Comparison of ENCODE assay signal across 27 mouse cellular contexts in genomic region chr6:12478359-12478758, GRCm38 (mm10).
A peak's percentile ranks its signal among the peaks of the same experiment; 100 is the strongest.
DNase-seq lines count a peak whose midpoint lies in the region; ATAC-seq and TF ChIP-seq lines count a peak whose summit lies in the region.
"Had no signal": no experiment of that assay in that cellular context is flagged by ENCODE, and none has a peak within 500 bp of the region (broad histone marks: within the 10 kb centered on the region; RNA-seq: fewer than 3 reads in every experiment).

No protein-coding gene starts in this region.

- H3K4me1 ChIP-seq in forebrain, postnatal 0 days (ENCODE audit: insufficient read depth), result no peaks in the 10 kb centered on the region
- no peaks in the 10 kb centered on the region for H3K4me1 ChIP-seq in forebrain, embryonic 12.5 days
- H3K4me1 ChIP-seq: embryonic facial prominence, embryonic 15.5 days; intestine, embryonic 15.5 days; limb, embryonic 12.5 days had no signal

- no peaks in the 10 kb centered on the region for H3K9me3 ChIP-seq in forebrain, postnatal 0 days (ENCODE audit: low read length)
- no peaks in the 10 kb centered on the region for H3K9me3 ChIP-seq in forebrain, embryonic 12.5 days
- H3K9me3 ChIP-seq: embryonic facial prominence, embryonic 15.5 days; intestine, embryonic 15.5 days; limb, embryonic 12.5 days; neural tube, embryonic 13.5 days had no signal

- H3K9ac ChIP-seq in forebrain, postnatal 0 days, result no peak overlapping the region
- H3K9ac ChIP-seq in forebrain, embryonic 12.5 days, result no peak overlapping the region
- H3K9ac ChIP-seq: embryonic facial prominence, embryonic 15.5 days; intestine, embryonic 15.5 days; limb, embryonic 12.5 days; liver, postnatal 0 days; neural tube, embryonic 13.5 days had no signal

- no peaks in the 10 kb centered on the region for H3K36me3 ChIP-seq in forebrain, postnatal 0 days (ENCODE audit: insufficient read depth)
- H3K36me3 ChIP-seq in forebrain, embryonic 12.5 days (replicated peaks), result no peaks in the 10 kb centered on the region
- H3K36me3 ChIP-seq: embryonic facial prominence, embryonic 15.5 days; intestine, embryonic 15.5 days; limb, embryonic 12.5 days; neural tube, embryonic 13.5 days had no signal

- no peak overlapping the region for H3K4me2 ChIP-seq in forebrain, postnatal 0 days (ENCODE audit: low read depth)
- no peak overlapping the region for H3K4me2 ChIP-seq in forebrain, embryonic 12.5 days
- H3K4me2 ChIP-seq: embryonic facial prominence, embryonic 15.5 days; heart, embryonic 11.5 days; intestine, embryonic 15.5 days; limb, embryonic 12.5 days; liver, embryonic 11.5 days; neural tube, embryonic 13.5 days had no signal

- no peak for TF ChIP-seq CTCF in forebrain, postnatal 0 days (IDR thresholded peaks at IDR 0.05; ENCODE audit: low read depth)

- peak; percentile 34 for DNase-seq in forebrain, postnatal 0 days
- DNase-seq in right cerebral cortex, adult 18-20 months, result peak; percentile 37
- no peak for DNase-seq in right cerebral cortex, postnatal 14 days
- DNase-seq in layer of hippocampus, postnatal 36 days, result peak; percentile 31 to 52
- no peak for DNase-seq in spleen, postnatal 36 days (ENCODE audit: low spot score in 2 of 2)
- DNase-seq in retina, postnatal 1 day, result no peak
- DNase-seq: cerebellum, adult 8-10 months; cerebellum, postnatal 36 days; embryo, embryonic 11 days; gastrocnemius, postnatal 10 days; heart, adult 11 months; kidney, adult 8-10 months; kidney, postnatal 14 days; liver, postnatal 0 days; thymus, postnatal 14 days had no signal

- no peak overlapping the region for H3K27ac ChIP-seq in forebrain, postnatal 0 days (ENCODE audit: low read depth, low read length)
- no peak overlapping the region for H3K27ac ChIP-seq in forebrain, embryonic 12.5 days
- H3K27ac ChIP-seq: embryonic facial prominence, embryonic 15.5 days; intestine, embryonic 15.5 days; limb, embryonic 12.5 days; macrophage; neural tube, embryonic 13.5 days had no signal

- no peaks in the 10 kb centered on the region for H3K27me3 ChIP-seq in forebrain, postnatal 0 days (ENCODE audit: insufficient read depth, low read length)
- H3K27me3 ChIP-seq in forebrain, embryonic 12.5 days, result no peaks in the 10 kb centered on the region
- H3K27me3 ChIP-seq: embryonic facial prominence, embryonic 15.5 days; intestine, embryonic 15.5 days; limb, embryonic 12.5 days; neural tube, embryonic 13.5 days had no signal

- no peak overlapping the region for H3K4me3 ChIP-seq in forebrain, postnatal 0 days (ENCODE audit: low read depth, low read length)
- no peak overlapping the region for H3K4me3 ChIP-seq in forebrain, embryonic 12.5 days (replicated peaks)
- H3K4me3 ChIP-seq: embryonic facial prominence, embryonic 15.5 days; intestine, embryonic 15.5 days; limb, embryonic 12.5 days; myocyte; neural tube, embryonic 13.5 days had no signal

- peak; percentile 85 for ATAC-seq in forebrain, postnatal 0 days
- no peak for ATAC-seq in forebrain, embryonic 12.5 days (ENCODE audit: low FRiP score)
- ATAC-seq: hindbrain, embryonic 16.5 days; intestine, embryonic 15.5 days; liver, postnatal 0 days; lung, postnatal 0 days; midbrain, embryonic 16.5 days had no signal

- 63% methylated on average over 1 of the region's 1 CpGs for WGBS in forebrain, postnatal 0 days
- 82% methylated on average over 1 of the region's 1 CpGs for WGBS in forebrain, embryonic 12.5 days

Comparison
In these comparisons a context has a peak if more than half of its experiments do, and no peak if none do; other contexts are left out.
1. DNase-seq: peak in forebrain, postnatal 0 days (single experiment), right cerebral cortex, adult 18-20 months (single experiment) and layer of hippocampus, postnatal 36 days (2 of 2); none in right cerebral cortex, postnatal 14 days (single experiment), spleen, postnatal 36 days (0 of 2) and retina, postnatal 1 day (single experiment).